Mouse (Mus musculus) bone marrow, adult 2 months (tissue): ENCODE data around the gene Mrpl52.

Source experiments
- CTCF ChIP-seq: fragments of 200-500 bp; IDR thresholded peaks from 2 replicates; pipeline ENCODE4 v1.5.1; 2011; ENCODE audit warnings: low read length, control low read depth; ENCODE audit not compliant: control insufficient read depth, insufficient read depth
- POLR2A ChIP-seq: fragments of 200-500 bp; IDR thresholded peaks from 2 replicates; pipeline ENCODE4 v1.6.1; 2011; ENCODE audit warnings: low read depth, mild to moderate bottlenecking, control low read depth, low read length, borderline replicate concordance; ENCODE audit not compliant: control insufficient read depth

- TF ChIP-seq CTCF (0 out of 2 replicates have a peak, but pooled peaks have one; percentile 2), POLR2A (no peak)
These were observed 18.2 kb upstream of the Mrpl52 start for GRCm38 (mm10) chr14:54408336-54409056.
